Mouse (Mus musculus): ENCODE measurements around the gene Vbp1.

The Vbp1 gene

GRCm38 (mm10) chrX:75514179-75514972 is at the start of gene Vbp1:
Gene Vbp1 (plus strand): TSS chrX:75514299.
- DNase-seq (ENCODE audit: low read depth, low spot score) = peak; percentile 95

- DNase-seq (ENCODE audit: low read depth, low spot score) = peak; percentile 41
Observed at GRCm38 (mm10) chrX:75475182-75475644, 38.9 kb upstream of the Vbp1 start.

- no peak for DNase-seq (ENCODE audit: low read depth, low spot score)
Observed at GRCm38 (mm10) chrX:75489886-75490285, 24.2 kb upstream of the Vbp1 start.

GRCm38 (mm10) chrX:75513787-75514178 is 316 bp upstream of the Vbp1 start:
- DNase-seq (ENCODE audit: low read depth, low spot score) = no peak

GRCm38 (mm10) chrX:75577582-75578324 is 63.7 kb downstream of the Vbp1 start, which contains the start of gene Rab39b:
Gene Rab39b (minus strand): TSS chrX:75578231.
- DNase-seq (ENCODE audit: low read depth, low spot score) = peak; percentile 43

GRCm38 (mm10) chrX:75578539-75578938 is 64.4 kb downstream of the Vbp1 start:
- DNase-seq (ENCODE audit: low read depth, low spot score) = no peak
